Mouse (Mus musculus) right cerebral cortex, postnatal 36 days (tissue): ENCODE data around the gene Gp9.
A peak's percentile ranks its signal among the peaks of the same experiment; 100 is the strongest.

Experiments
- DNase-seq, 2 experiments: peaks; one replicate each; pipeline ENCODE4 v3.0.0; 2022; ENCODE audit warnings: low spot score in 2 of 2, mixed read lengths in 1 of 2

The Gp9 gene

GRCm38 (mm10) chr6:87777842-87778241, at the start of gene Gp9:
TSS of gene Gp9 (plus strand) at chr6:87778072.
- no peak for DNase-seq

- no peak for DNase-seq
Observed at GRCm38 (mm10) chr6:87728102-87728501, 49.8 kb upstream of the Gp9 start.

- no peak for DNase-seq
Observed at GRCm38 (mm10) chr6:87730141-87730540, 47.7 kb upstream of the Gp9 start.

DNA sequence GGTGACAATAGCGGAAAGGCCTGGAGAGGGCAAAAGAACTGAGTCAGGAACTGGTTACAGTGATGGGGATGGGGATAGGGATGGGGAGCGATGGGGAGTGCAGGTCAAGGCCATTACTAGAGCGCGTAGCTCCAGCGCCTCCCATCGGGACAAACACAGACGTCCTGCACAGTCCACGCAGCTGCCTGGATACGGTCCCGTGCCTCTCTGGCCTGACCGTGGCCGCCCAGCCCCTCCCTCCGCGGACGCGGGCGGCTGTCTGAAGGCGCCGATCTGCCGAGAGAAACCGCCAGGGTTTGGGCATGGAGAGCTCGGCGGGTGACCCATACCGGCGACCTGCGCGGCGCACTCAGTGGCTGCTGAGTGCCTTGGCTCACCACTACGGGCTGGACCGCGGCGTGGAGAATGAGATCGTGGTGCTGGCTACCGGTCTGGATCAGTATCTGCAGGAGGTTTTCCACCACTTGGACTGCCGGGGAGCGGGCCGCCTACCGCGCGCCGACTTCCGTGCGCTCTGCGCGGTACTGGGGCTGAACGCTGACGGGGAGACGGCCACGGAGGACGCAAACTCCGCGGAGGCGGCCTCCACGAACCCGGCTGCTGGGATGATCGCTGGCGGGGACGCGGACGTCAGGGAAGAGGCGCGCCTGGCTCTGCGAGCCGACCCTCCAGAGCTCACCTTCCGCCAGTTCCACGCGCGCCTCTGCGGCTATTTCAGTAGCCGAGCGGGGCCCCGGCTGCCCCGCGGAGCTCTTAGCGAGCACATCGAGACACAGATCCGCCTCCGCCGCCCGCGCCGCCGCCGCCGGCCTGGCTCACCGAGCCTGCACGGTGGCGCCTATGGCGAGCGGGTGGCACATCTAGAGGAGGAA, 47.0 kb upstream of the Gp9 start, which contains the start of gene Efcc1:
Efcc1 (plus strand) TSS at position 279 of the 872 bp plus-strand sequence.
- DNase-seq = peak; percentile 45 to 47

- DNase-seq = no peak
Observed at GRCm38 (mm10) chr6:87731463-87732095, 46.3 kb upstream of the Gp9 start.

- DNase-seq = no peak
Observed at GRCm38 (mm10) chr6:87732151-87733011, 45.5 kb upstream of the Gp9 start.

DNA sequence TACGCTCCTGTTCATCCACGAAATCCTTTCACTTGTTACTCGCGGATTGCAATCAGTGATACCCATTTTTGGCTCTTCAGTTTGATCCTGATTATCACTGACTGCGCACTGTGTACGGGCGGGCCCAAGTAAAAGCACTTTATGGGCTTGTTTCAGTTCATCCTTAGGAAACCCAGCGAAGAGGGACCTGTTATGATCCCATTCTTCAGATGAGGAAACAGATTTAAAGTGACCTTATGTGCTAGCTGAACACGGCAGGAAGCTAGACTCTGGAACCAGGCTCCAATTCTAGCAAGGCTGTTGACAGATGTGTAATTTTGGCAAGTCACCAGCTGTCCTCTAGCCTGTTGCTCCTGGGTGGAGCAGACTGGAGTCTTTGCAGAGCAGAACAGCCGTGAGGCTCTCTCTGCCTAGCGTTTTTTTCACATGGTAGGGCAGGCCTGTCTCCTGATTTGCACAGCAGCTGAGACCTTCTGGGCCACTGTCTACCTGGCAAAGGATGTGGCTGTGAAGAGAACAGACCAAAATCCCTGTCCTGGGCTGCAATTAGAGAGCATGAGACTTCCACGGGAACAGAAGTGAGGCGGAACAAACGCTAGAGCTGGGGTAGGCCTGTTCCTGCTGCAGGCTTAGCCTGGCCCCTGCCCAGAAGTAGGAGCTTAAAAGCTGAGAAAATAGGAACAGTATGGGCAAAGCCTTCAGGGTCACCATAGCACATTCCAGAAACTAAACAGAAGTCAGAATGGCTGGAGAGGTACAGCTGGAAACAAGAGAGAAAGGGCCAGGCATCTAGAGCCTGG, 44.5 kb upstream of the Gp9 start:
- DNase-seq = no peak

GRCm38 (mm10) chr6:87734136-87734535, 43.7 kb upstream of the Gp9 start:
- no peak for DNase-seq

- DNase-seq = no peak
Observed at GRCm38 (mm10) chr6:87736923-87737322, 40.9 kb upstream of the Gp9 start.

GRCm38 (mm10) chr6:87737921-87738626, 39.8 kb upstream of the Gp9 start:
- no peak for DNase-seq

DNA sequence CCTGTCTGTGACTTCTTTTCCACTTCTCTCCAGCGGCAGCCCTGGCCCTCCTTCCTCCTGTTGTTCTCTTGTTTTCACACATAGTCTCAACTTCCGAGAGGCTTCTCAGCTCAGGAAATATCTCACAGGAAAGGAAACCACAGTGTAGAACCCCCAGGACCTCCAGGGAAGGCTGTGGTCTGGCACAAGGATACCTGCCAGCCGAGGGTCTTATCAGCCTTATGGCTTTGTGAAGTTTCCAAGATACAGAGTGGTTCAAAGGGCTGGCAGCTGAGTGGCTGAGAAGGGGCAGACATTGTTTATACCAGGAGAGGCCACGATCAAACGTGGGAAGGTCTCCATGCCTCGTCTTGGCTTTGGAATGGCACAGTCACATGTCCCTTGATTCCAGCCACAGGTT, 38.0 kb upstream of the Gp9 start:
- no peak for DNase-seq

- DNase-seq = no peak
Observed at GRCm38 (mm10) chr6:87740496-87740895, 37.4 kb upstream of the Gp9 start.

GRCm38 (mm10) chr6:87741978-87742377, 35.9 kb upstream of the Gp9 start:
- no peak for DNase-seq

DNA sequence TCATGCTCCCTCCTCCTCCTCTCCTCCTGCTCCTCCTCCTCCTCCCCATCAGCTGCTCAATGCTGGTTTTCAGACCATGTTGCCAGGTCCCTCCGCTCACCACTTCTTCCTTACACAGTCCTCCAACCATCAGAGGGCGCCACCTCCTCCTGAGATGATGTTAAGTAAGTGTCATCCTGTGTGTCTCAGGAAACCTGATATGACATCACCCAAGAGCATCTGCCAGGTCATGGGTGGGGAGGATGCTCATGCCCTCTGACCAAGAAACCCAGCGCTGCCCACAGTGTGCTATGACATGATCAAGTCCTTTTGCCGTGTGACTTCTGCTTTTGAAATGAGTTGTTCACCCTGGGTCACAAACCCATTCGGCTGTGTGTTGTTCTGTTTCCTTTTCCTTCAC, 35.1 kb upstream of the Gp9 start:
- DNase-seq = no peak

DNA sequence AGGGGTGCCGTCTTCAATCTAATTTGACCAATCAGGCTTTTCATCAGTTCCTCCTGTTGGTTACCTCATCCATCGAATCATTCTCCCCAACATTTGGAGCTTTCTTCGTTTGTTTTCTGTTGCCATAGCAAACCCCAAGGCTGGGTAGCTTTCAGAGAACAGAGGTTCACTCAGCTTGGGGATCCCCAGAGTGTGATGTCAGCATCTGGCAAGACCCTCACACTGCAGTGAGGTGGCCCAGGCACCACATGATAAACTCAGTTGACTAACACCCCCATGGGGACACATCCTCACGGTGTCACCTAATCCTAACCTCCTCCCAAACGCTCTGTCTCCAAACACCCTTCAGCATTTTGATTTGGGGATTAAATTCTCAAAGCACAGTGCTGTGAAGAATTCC, 34.6 kb upstream of the Gp9 start:
- DNase-seq = no peak

DNA sequence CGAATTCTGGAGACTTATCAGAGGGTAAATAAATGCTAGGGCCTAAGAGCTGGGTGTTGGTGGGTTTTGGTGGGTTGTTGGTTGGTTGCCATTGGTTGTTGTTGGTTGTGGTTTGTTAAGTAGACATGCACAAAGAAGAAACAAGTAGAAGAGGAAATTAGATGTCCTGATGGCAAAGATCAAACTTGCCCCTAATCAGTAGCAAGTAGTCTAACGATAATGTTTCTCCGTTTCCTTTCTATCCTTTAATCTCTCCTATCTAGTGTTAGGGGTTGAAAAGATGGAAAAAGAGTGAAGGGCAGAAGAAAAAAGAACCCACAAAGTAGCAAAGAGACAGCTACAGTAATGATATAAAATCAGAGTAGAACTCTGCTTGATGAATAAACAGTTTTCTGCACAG, 33.2 kb upstream of the Gp9 start:
- DNase-seq = no peak

- no peak for DNase-seq
Observed at GRCm38 (mm10) chr6:87745301-87745700, 32.6 kb upstream of the Gp9 start.

- DNase-seq = no peak
Observed at GRCm38 (mm10) chr6:87746059-87746458, 31.8 kb upstream of the Gp9 start.

DNA sequence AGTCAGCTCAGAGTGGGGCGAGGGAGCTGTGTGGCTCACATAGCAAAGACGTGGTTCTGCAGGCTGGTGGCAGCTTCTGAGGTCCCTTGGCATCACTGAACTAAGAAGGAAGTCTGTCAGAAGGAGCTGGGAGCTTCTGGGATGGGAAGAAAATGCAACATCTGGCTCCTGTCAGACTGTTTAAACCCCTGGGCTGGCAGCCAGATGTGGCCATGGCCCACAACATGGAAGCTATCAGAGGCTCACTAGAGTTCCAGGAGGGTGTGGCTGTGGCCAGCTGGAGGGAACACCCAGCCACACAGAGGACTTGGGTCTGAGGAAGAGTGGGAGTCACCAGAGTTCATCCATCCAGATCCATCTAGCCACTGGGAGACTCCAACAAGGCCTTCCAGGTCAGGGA, 31.0 kb upstream of the Gp9 start:
- DNase-seq = no peak

DNA sequence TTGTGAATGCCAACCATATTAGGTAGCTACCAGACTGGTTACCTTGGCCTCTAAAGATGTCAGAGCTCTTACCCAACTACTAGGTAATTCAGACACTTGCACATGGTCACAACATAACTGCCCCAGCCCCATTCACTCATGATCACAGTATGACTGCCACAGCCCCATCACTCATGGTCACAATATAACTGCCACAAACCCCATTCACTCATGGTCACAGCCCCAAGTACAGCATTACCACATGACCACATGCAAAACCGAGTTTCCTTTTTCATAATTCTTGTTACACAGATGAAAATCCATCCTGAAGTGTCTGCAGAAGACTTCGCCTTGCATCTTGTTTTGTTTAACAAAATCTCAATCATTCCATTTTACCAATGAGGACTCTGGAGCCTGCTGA, 29.8 kb upstream of the Gp9 start:
- no peak for DNase-seq

- DNase-seq = no peak
Observed at GRCm38 (mm10) chr6:87748531-87748930, 29.3 kb upstream of the Gp9 start.
